Mouse (Mus musculus): ENCODE results near the gene Ptprs. TPM values are rescaled to one million over a fixed set of nuclear protein-coding genes. Genes with fewer than 3 reads are reported as not detected.

Gene Ptprs
- total and polyA plus RNA-seq, 3 experiments: 51.6 to 324 (median 80.9) TPM

DNA sequence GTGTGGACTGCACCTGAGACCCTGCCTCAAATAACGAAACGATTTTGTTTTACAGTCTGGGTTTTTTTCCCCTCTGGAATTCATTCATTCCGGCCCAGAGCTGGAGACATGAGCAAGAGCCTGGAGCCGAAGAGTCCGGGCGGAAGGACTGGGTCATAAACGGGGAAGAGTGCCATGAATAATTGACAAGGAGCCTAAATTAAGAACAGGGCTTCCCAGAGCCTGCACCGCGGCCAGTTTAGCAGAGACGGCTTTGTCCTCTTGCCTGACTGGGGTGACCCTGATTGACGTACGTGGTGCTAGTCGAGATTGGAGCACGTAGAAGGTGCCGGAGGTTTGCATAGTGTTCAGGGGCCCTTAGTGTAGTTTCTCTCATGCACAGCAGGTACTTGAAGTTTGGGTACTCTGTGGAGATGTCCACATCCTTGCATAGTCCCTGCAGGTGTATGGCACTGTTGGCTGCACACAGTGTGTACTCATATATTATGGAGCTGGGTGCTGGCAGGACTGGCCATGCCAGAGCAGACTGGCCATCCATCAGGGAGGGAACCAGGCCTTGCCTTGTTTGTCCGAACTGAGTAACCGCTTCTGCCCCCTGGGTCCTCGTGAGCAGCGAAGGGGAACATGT, 1.0 kb upstream of the Ptprs start:
- Histone ChIP-seq H3K36me3 (ENCODE audit: control insufficient read depth in 1 of 2, insufficient read depth in 2 of 2, low read length in 2 of 2) (no peaks in the 10 kb centered on the region), H3K9ac (ENCODE audit: control insufficient read depth, low read depth, low read length, poor library complexity, severe bottlenecking) (no peak overlapping the region), H3K27me3 (ENCODE audit: control insufficient read depth in 1 of 2, insufficient read depth in 2 of 2, low read length in 2 of 2) (no peaks in the 10 kb centered on the region), H3K27ac (ENCODE audit: control insufficient read depth, low read depth, low read length) (no peak overlapping the region), H3K4me3 (ENCODE audit: control insufficient read depth in 1 of 2, insufficient read depth in 1 of 2, low read depth in 2 of 2, low read length in 2 of 2) (no peak overlapping the region), H3K79me2 (ENCODE audit: control insufficient read depth, insufficient read depth, low read length, poor library complexity) (peaks cover 24% of the 10 kb centered on the region), H3K4me1 (ENCODE audit: control insufficient read depth in 1 of 2, insufficient read depth in 2 of 2, low read length in 2 of 2) (peaks cover 2 to 19% of the 10 kb centered on the region in 2 experiments; a peak in 3 of 4 replicates), H3K9me3 (replicated peaks; ENCODE audit: insufficient read depth, low read length) (no peaks in the 10 kb centered on the region)
- TF ChIP-seq SMC3 (IDR thresholded peaks at IDR 0.05; ENCODE audit: low read depth, low read length): no peak
- TF ChIP-seq USF2 (IDR thresholded peaks at IDR 0.05; ENCODE audit: borderline replicate concordance in 1 of 2, insufficient read depth in 1 of 2, low read depth in 1 of 2, low read length in 2 of 2): no peak
- TF ChIP-seq MYC (IDR thresholded peaks at IDR 0.05; ENCODE audit: low read depth, low read length): no peak
- TF ChIP-seq POLR2A (IDR thresholded peaks at IDR 0.05; ENCODE audit: control insufficient read depth in 1 of 2, insufficient read depth in 1 of 2, low read depth in 1 of 2, low read length in 2 of 2, poor library complexity in 1 of 2): no peak
- TF ChIP-seq EP300 (IDR thresholded peaks at IDR 0.05; ENCODE audit: low read depth in 1 of 2, low read length in 2 of 2): no peak
- TF ChIP-seq GABPA (IDR thresholded peaks at IDR 0.05; ENCODE audit: low read depth, low read length): no peak
- TF ChIP-seq TCF12 (IDR thresholded peaks at IDR 0.05; ENCODE audit: low read depth, low read length): no peak
- TF ChIP-seq NRF1 (IDR thresholded peaks at IDR 0.05; ENCODE audit: insufficient read depth, low read depth, low read length, poor library complexity, severe bottlenecking): no peak
- no peak for TF ChIP-seq MAZ (IDR thresholded peaks at IDR 0.05; ENCODE audit: low read depth, low read length)
- no peak for TF ChIP-seq USF1 (IDR thresholded peaks at IDR 0.05; ENCODE audit: low read depth, low read length)
- no peak for TF ChIP-seq E2F4 (IDR thresholded peaks at IDR 0.05; ENCODE audit: borderline replicate concordance, low read depth, low read length)
- no peak for TF ChIP-seq JUND (IDR thresholded peaks at IDR 0.05; ENCODE audit: low read depth, low read length)
- no peak for TF ChIP-seq MAX (IDR thresholded peaks at IDR 0.05; ENCODE audit: low read length)
- no peak for TF ChIP-seq ZC3H11A (IDR thresholded peaks at IDR 0.05; ENCODE audit: low read depth, low read length)
- TF ChIP-seq CHD1 (IDR thresholded peaks at IDR 0.05; ENCODE audit: low read depth, low read length): no peak
- TF ChIP-seq ZKSCAN1 (IDR thresholded peaks at IDR 0.05; ENCODE audit: low read depth, low read length): no peak
- no peak for TF ChIP-seq MYB (IDR thresholded peaks at IDR 0.05; ENCODE audit: low read depth, low read length)
- no peak for TF ChIP-seq MXI1 (IDR thresholded peaks at IDR 0.05; ENCODE audit: low read depth, low read length)
- no peak for TF ChIP-seq POLR2AphosphoS2 (IDR thresholded peaks at IDR 0.05; ENCODE audit: low read length)
- DNase-seq (ENCODE audit: low read depth, low spot score): no peak
